Mouse (Mus musculus) urinary bladder, postnatal 36 days (tissue): ENCODE measurements around the gene Ptpre.
"Not testable (repeated sequence)": the region's sequence is repeated elsewhere in the genome, so short reads cannot be mapped to it uniquely, and the experiment has no call there.

Source experiments
- DNase-seq, 2 experiments: peaks; one replicate each; pipeline ENCODE4 v3.0.0; 2022; ENCODE audit warnings: low spot score in 2 of 2, mixed read lengths in 1 of 2

Gene Ptpre

DNA sequence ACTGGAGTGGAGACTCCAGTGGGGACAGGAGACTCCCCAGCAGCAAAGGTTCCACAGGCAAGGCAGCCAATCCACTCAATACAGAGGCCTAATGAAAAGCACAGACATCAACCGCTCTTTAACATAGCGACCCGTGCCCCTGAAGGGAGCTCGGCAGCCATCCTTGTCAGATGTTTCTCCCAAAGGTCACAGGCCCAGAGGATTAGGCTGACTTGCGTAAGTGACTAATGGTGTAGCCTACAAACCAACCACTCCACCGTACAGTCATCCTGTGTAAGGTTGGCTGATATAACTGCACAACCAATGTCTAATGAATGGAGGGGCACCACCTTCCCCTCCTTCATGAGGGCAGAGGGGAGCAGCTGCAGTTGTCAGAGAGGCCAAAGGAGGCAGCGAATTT is 152.1 kb downstream of the Ptpre start:
- DNase-seq: no peak

DNA sequence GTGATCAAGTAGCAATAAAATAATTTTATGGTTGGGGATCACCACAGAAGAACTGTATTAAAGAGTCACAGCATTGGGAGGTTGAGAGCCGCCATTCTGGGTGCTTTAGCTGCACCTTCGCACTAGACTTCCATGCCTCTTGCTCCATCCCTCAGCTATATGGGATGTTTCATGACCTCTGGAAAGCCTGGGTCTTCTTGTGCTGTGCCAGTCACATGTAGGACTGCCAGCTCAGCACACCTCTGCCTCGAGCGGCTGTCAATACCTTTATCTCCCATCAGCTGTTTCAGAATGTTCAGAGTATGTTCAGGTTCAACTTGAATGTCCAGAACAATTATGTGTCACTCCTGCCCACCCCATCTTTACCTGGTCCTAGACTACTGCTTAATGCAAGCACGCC is 154.7 kb downstream of the Ptpre start:
- no peak for DNase-seq

DNA sequence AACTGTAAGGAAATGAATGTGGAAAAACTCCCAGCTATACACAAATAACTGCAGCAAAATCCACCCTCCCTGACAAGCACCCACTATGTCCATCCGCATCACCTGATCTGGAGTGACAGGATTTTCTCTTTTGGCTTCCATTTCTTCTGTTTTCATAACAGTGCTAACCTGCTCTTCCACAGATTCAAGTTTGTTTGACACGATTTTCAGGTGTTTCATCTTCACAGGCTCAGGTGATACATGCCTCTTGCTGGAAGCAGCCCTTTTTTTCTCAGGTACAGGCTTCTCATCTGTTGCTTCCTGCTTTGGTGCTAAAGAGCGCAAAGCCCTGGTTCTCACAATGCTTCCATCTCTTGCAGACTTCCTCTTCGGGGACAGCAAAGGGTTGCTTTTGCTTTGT is 156.8 kb downstream of the Ptpre start:
- no peak for DNase-seq

DNA sequence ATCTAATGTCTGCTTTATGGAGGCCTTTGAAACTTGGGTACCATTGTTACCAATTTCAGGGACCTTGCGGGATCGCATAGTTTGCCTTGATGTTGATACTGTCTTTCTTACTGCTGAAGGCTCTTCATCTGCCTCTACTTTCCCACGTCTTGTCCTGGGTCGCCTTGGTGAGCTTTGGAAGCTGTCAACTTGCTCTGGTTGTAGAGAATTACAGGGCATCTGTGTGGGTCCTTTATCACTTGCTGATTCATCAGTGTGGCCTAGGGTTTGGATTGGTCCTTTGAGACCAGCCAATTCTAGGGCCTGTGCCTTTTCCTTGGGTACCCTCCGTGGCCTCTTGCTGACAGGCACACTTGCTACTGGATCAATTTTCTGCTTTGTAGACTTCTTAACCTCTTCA is 157.5 kb downstream of the Ptpre start:
- no peak for DNase-seq

DNA sequence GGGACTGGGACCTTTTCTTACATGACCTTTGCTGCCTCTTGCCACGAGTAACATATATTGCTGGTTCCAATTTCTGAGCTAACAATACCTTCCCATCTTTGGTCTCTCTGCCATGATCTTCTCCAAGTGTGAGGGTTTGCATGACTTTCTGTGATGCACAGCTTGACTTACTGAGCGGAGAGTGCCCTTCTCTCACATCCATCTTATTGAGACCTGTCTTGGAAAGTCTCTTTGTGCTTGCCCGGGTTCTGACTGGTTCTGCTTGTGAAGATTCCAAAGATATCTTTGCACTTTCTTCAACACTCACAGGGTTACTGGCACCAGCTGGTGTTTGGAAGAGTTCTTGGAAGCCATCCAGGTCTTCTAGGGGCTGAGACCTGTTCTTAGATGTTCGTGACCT is 158.8 kb downstream of the Ptpre start:
- no peak for DNase-seq

DNA sequence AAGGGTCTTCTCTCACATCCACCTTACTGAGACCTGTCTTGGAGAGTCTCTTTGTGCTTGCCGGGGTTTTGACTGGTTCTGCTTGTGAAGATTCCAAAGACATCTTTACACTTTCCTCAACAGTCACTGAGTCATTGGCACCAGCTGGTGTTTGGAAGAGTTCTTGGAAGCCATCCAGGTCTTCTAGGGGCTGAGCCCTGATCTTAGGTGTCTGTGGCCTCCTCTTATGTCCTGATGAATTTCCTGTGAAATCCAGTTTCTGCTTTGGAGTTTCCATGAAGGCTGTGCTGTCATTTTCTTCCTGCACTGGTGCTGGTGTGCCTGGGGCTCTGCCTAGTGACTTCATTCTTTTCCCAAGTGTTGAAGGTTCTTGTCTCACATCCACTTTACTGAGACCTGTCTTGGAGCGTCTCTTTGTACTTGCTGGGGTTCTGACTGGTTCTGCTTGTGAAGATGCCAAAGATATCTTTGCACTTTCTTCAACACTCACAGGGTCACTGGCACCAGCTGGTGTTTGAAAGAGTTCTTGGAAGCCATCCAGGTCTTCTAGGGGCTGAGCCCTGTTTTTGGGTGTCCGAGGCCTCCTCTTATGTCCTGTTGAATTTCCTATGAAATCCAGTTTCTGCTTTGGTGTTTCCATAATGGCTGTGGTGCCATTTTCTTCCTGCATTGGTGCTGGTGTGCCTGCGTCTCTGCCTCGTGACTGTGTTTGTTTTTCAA is 159.9 kb downstream of the Ptpre start:
- not testable (repeated sequence) for DNase-seq

DNA sequence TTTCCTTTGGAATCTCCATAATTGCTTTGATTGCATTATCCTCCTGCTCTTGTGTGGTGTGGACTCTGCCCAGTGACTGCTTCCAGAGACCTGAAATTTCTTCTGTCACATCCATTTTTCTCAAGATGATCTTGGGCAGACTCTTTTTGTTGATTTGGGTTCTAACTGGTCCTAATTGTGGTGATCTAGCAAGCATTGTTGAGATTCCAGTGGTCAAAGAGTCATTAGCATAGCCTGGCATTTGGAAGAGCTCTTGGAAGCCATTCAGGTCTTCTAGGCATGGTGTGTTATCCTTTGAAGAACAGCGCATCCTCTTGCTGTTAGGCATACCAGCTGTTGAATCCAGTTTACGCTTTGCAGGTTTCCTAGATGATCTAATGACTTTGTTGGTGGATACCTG is 161.1 kb downstream of the Ptpre start:
- DNase-seq: no peak

DNA sequence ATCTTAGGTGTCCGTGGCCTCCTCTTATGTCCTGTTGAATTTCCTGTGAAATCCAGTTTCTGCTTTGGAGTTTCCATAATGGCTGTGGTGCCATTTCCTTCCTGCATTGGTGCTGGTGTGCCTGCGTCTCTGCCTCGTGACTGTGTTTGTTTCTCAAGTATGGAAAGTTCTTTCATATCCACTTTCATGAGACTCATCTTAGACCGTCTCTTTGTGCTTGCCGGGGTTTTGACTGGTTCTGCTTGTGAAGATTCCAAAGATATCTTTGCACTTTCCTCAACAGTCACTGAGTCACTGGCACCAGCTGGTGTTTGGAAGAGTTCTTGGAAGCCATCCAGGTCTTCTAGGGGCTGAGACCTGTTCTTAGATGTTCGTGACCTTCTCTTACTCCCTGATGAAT is 162.1 kb downstream of the Ptpre start:
- not testable (repeated sequence) for DNase-seq

DNA sequence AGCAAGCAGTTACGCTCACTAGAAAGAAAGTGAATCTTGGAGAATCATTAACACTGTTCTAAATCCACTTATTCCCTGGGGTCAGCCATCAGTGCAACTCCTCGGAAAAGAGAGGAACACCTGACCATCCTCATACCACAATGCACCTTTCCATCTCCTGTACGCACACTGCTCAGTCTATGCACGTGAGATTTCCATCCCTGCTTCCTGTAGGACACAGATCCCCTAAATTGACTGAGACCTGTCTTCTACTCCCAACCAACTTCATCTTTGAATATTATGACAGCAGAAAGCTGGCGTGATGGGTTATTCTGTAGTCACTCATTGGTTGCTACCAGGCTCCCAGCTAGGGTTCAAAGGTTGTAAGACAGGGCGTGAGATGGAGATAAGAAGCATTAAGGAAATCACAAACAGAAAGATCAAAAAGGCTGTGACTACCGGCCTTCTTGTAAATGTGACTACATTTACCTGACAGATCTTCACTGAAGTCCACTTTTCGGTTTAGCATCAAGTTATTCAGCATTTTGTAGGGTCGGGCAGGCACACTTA is 166.4 kb downstream of the Ptpre start:
- no peak for DNase-seq

DNA sequence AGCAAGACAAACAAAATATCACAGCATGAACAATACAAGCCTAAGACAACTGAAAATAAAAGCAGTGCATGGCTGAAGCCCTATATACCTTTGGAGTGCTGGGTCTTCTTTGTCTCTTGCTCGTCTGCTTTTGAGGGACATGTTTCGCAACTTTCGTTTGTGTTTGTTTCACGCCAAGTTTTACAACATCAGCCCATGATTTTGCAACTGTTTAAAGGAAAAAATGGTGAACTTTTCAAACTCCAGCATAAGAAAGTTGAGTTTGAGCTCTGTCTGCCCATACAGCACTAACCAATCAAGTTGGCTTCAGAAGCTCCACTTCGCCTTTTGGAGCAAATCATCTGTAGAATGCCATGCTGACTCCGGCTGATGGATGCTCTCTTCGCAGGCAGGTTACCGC is 167.0 kb downstream of the Ptpre start:
- DNase-seq: no peak

DNA sequence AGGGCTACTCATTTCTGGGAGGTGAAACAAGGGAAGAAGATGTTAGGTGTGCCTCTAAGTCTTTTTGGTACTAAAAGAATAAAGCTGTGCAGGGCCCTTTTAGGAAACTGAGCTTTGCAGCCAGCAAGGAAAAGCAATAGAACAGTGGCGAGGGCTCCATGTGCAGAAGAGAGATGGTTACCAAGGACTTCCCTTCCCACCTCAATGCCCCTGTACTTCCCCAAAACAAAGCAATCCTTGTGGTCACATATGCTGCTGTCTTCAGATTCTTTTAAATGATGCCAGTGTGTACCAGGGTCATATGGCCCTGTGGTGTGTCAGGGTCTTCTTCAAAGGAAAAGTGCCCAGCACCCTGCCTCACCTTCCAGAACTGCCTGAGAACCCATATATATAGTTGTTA is 167.8 kb downstream of the Ptpre start:
- no peak for DNase-seq

DNA sequence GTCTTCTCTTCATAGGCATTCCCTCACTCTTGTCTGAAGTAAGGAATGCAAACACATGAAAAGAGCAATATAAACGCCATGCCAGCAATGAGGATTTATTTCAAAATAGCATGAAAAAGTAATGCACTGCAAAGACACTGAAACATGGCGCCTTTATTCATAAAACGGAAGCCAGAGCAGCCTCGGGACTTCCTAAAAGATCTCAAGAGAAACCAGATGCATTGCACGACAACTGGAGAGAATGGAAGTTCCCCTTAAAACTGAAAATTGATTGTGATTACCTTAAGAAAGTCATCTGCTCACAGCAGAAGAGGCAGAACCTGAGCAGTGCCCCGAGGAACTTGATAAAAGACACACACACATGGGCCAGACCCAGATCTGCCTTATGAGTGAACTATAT is 168.5 kb downstream of the Ptpre start:
- DNase-seq: no peak

DNA sequence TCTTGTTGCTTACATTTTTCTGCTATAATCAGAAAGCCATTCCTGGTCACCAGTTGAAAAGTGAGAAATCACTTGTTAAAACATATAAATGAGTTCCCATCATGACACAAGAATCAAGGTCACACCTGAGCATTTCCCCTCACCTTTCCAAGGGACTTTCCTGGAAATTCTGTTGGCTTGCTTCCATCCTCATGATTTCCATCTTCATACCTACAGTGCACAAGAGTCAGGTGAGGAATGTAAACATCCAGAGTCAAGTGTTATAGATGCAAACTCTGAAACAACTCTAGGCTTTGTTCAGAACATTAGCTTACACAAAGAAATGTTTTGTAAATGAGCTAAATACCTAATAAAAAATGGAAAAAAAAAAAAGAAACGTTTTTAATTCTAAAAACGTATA is 173.4 kb downstream of the Ptpre start:
- no peak for DNase-seq

DNA sequence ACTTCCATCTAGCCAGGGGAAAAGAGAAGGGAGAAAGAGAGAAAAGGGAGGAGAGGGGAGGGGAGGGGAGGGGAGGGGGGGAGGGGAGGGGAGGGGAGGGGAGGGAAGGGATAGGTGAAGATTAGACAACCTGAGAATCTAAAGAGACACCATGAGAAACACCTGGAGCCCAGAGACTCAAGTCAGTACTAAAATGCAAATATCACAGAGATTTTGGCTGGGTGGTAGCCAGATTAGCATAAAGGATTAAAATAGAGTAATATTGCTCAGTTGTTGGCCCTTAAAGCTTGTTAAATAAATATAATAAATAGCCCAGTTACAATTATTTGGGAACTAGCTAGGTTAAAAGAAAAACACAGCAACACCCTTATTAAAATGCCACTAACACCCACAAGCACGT is 175.3 kb downstream of the Ptpre start:
- DNase-seq: no peak

DNA sequence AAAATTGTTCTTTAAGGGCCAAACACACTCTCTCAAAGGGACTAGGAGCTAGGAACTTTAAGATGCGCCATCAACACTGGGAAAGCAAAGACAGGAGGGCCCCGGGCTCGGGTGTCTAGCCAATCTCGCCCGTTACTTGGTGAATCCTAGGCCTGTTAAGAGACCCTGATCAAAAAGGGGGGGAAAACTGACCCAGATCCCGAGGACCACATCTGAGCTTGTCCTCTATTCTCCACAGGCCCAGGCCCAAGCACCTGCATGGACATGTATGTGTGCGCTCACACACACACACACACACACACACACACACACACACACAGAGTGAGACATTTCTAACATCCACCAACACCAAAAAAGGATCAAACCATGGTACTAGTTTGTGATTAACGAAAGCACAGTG is 176.0 kb downstream of the Ptpre start:
- no peak for DNase-seq

DNA sequence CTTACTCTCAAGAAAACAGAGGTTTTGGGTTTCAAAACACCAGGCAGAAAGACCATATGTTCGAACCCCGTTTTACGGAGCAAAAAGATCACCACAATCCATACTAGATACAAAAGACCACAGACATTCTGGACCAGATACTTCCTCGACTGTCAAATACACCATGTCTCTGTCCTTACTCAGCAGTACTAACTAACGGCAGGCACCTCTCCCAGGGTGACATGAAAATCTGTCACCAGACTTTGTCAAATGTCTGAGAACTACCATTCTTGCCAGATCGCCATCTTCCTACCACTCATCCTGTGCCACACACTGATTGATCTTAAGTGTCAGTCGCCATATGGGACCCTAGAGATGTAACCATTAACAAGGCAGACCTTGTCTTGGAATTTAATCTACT is 177.9 kb downstream of the Ptpre start:
- DNase-seq: no peak

DNA sequence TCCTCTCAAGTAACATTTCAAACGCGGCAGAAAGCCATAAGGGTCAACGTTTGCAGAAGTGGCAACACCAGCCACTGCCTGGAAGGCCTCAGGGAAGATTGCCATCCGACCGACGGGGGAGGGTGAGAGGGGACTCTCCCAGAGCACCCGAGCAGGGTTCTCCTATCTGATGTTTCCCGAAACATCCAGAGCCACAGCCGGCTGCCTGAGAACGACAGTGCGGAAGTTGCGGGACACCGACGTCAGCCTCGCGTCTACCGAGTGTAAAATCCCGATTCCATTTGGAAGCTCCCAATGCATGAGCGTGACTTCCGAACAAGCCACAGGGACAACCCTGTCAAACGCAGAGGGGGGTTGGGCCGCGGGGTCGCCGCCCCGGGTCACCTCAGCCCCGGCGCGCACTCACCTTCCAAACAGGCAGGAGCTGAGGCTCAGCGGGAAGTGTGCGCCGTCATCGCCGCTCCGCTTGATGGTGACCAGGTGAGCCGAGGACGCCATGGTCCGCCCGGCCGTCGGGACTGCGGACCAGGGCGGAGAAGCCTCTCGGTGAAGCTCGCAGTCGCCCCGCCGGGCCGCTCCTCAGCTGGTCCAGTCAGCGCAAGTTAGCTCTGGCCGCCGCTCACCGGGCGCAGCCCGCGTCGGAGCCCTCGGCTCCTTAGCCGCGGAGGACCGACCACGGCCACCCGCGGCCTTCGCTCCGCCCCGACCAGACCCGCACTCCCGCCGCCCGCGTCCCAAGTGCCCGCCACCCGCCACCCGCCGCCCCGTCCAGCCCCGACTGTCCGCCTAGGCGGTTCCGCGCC is 178.6 kb downstream of the Ptpre start, which contains the start of gene Mki67:
TSS of gene Mki67 (minus strand) at position 720 of the 803 bp plus-strand sequence.
- peak in 1 of 2 experiments; percentile 13 for DNase-seq

DNA sequence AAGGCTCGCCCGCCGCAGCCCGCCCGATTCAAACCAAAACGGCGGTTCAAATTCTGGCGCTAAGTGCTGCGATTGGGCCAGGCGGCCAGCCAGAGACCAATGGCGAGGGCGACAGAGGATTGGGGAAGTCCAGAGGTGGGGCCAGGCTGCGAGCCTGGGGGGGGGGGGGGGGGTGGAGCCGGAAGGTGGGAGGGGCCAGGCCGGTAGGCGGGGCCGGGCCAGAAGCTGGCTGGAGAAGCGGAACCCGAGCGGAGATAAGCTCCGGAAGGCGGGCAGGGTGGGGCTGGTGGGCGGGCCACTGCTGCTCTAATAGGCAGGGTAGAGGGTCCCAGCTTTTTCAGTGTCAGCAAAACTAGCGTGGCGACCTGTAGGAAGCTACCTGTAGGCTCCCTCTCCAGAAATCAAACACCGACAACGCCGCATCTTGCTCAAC is 179.2 kb downstream of the Ptpre start:
- peak; percentile 76 to 88 for DNase-seq

DNA sequence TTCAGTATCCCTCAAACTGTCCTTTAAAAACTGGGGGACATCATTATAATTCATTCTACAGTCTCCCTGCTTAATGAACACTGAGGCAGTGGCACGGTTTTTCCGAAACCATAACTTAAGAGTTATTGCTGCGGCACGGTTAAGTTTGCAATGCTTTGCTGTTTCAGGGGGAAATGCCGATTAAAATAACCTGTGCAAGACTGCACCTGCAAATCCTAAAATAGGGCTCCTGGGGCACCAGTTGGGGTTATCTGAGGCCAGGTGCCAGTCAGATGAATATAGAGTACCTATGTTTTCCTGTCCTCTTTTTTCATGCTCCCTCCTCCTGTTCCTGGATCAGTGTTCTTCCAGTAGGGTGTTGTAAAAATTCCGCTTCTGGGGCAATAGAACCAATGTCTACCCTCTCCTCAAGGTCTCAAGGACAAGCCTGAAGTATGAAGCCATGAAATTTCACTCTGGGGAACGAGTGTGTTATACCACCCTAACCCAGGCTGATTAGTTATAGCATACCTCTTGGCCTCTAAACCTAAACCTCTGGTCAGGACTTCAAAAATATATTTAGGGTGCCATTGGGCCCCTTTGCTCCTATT is 179.8 kb downstream of the Ptpre start:
- no peak for DNase-seq

DNA sequence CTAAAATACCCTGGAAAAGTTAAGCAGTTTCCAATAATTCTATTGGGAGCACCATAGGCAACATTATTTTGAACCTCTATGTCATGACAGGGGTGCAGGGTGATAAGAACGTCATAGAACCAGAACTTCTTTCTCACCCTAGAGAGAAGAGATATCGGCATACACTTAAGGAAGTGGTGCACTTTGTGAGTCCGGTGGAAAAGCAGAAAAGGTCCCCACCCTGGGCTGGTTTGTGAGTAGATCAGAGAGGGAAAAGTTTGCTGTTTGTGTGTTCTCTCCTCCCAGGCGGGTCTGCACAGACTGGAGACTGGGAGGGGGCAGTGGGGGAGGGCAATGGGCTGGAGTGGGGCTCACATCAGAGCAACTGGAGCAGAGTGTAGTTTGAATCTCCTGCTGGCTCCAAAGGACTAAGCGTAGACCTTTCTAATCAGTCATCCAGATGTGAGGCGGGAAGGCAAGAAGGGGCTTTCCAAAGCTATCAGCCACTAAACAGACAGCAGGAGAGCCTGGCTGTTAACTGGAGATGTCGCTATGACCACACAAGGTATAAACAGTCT is 184.2 kb downstream of the Ptpre start:
- no peak for DNase-seq

DNA sequence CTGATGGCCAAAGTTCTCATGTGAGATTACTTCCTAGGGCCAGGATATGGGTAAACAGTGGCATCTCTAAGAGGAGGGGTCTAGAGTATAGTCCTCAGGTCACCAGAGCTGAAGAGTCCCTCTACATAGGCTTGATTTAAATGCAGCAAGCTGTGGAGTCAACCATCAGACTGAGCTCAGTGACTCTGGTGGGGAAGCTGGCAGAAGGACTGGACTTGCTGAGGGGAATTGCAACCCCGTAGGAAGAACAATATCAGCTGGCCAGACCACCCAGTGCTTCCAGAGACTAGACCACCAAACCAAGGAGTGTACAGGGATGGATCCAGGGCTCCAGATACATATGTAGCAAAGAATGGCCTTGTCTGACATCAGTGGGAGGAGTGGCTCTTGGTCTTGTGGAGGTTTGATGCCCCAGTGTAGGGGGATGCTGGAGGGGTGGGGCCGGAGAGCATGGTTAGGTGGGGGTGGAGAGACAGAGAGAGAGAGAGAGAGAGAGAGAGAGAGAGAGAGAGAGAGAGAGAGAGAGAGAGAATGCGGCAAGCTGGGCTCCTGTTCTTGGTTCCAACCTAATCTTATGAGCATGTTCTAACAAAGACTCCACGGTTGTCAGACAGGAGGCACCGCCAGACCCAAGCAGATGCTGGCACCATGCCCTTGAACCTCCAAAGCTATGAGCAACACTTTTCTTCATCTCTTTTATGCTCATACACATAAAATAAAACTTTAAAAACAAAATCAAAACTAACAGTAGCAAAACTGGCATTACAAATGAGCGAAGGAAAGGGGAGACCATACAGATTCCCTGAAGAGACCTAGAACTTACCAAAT is 184.9 kb downstream of the Ptpre start:
- DNase-seq: peak; percentile 39 to 41
